Mouse (Mus musculus) embryonic facial prominence, embryonic 15.5 days (tissue): ENCODE measurements around the gene Bean1. TPM values are rescaled to one million over a fixed set of nuclear protein-coding genes. Genes with fewer than 3 reads are reported as not detected.

Experiments
- ATAC-seq: fragments of 200-750 bp; cut with Nextera tagmentation; 2 replicates; pipeline ENCODE4 v1.8.0; 2017; ENCODE audit warnings: low read depth, moderate TSS enrichment; ENCODE audit not compliant: insufficient number of reproducible peaks, low FRiP score, low TSS enrichment
- H3K27ac ChIP-seq: fragments of 300-500 bp; sonication (generic); replicated peaks from 2 replicates; pipeline ENCODE4 v1.5.1; 2015; ENCODE audit warnings: mild to moderate bottlenecking, inconsistent platforms
- H3K27me3 ChIP-seq: fragments of 300-500 bp; sonication (generic); 2 replicates; pipeline ENCODE4 v1.6.1; 2015; ENCODE audit warnings: inconsistent platforms
- H3K36me3 ChIP-seq: fragments of 300-500 bp; sonication (generic); 2 replicates; pipeline ENCODE4 v1.6.1; 2015; ENCODE audit warnings: mild to moderate bottlenecking, inconsistent platforms
- H3K4me1 ChIP-seq: fragments of 300-500 bp; sonication (generic); 2 replicates; pipeline ENCODE4 v1.6.1; 2015; ENCODE audit warnings: inconsistent platforms
- H3K4me2 ChIP-seq: fragments of 300-500 bp; sonication (generic); replicated peaks from 2 replicates; pipeline ENCODE4 v1.6.1; 2015; ENCODE audit warnings: mild to moderate bottlenecking, inconsistent platforms
- H3K4me3 ChIP-seq: fragments of 300-500 bp; sonication (generic); replicated peaks from 2 replicates; pipeline ENCODE4 v1.5.1; 2015; ENCODE audit warnings: mild to moderate bottlenecking, inconsistent platforms
- H3K9ac ChIP-seq: fragments of 300-500 bp; sonication (generic); 2 replicates; pipeline ENCODE4 v1.6.1; 2015; ENCODE audit warnings: inconsistent platforms
- H3K9me3 ChIP-seq: fragments of 300-500 bp; sonication (generic); replicated peaks from 2 replicates; pipeline ENCODE4 v1.6.1; 2016; ENCODE audit warnings: inconsistent platforms
- WGBS: fragments of 180-500 bp; shearing (Covaris S2); methylation state at CpG from one replicate; pipeline ENCODE4 v1.1.7; 2015; 5-methylcytosine and 5-hydroxymethylcytosine counted together
- polyA plus RNA-seq: library from polyadenylated mRNA; unstranded; fragments of >200 nt; fragmentation: Nextera tagmentation; extraction: Ambion mirVana; gene quantifications from 2 replicates; pipeline ENCODE4 v1.2.1, GENCODE M21; 2015

Gene Bean1
- polyA plus RNA-seq, 1 experiment from 2014 or later: 2.4 TPM

GRCm38 (mm10) chr8:104205292-104205691, 35.0 kb downstream of the Bean1 start:
- Histone ChIP-seq H3K27ac (no peak overlapping the region), H3K4me2 (no peak overlapping the region), H3K9me3 (no peaks in the 10 kb centered on the region), H3K36me3 (no peaks in the 10 kb centered on the region), H3K27me3 (no peaks in the 10 kb centered on the region), H3K9ac (no peak overlapping the region), H3K4me3 (no peak overlapping the region), H3K4me1 (no peaks in the 10 kb centered on the region)
- WGBS: 70% methylated on average over 3 of the region's 3 CpGs
- ATAC-seq: no peak

- Histone ChIP-seq H3K27me3 (no peaks in the 10 kb centered on the region), H3K27ac (no peak overlapping the region), H3K4me2 (no peak overlapping the region), H3K36me3 (no peaks in the 10 kb centered on the region), H3K4me3 (no peak overlapping the region), H3K4me1 (no peaks in the 10 kb centered on the region), H3K9ac (no peak overlapping the region), H3K9me3 (no peaks in the 10 kb centered on the region)
- ATAC-seq: no peak
- WGBS: 84% methylated on average over 5 of the region's 5 CpGs
Observed at GRCm38 (mm10) chr8:104217601-104218000, 47.4 kb downstream of the Bean1 start.

- WGBS: 28% methylated on average over 11 of the region's 11 CpGs
- no peak overlapping the region for H3K27ac ChIP-seq
- H3K9ac ChIP-seq: no peak overlapping the region
- no peak for ATAC-seq
- H3K4me3 ChIP-seq: no peak overlapping the region
- no peaks in the 10 kb centered on the region for H3K4me1 ChIP-seq
- no peak overlapping the region for H3K4me2 ChIP-seq
- no peaks in the 10 kb centered on the region for H3K9me3 ChIP-seq
- H3K27me3 ChIP-seq: no peaks in the 10 kb centered on the region
- peaks cover 6% of the 10 kb centered on the region; the same call in 1 of the 2 replicates for H3K36me3 ChIP-seq
Observed at GRCm38 (mm10) chr8:104219079-104219478, 48.8 kb downstream of the Bean1 start.

GRCm38 (mm10) chr8:104219806-104220205, 49.6 kb downstream of the Bean1 start:
- 39% methylated on average over 5 of the region's 5 CpGs for WGBS
- Histone ChIP-seq H3K4me3 (no peak overlapping the region), H3K4me1 (no peaks in the 10 kb centered on the region), H3K9ac (no peak overlapping the region), H3K27me3 (no peaks in the 10 kb centered on the region), H3K36me3 (peaks cover 11% of the 10 kb centered on the region; the same call in 1 of the 2 replicates), H3K9me3 (no peaks in the 10 kb centered on the region), H3K4me2 (no peak overlapping the region), H3K27ac (no peak overlapping the region)
- 0 out of 2 replicates have a peak, but pooled peaks have one; percentile 31 for ATAC-seq

- Histone ChIP-seq H3K9me3 (no peaks in the 10 kb centered on the region), H3K9ac (no peak overlapping the region), H3K36me3 (peaks cover 77% of the 10 kb centered on the region), H3K4me3 (no peak overlapping the region), H3K4me2 (no peak overlapping the region), H3K27me3 (no peaks in the 10 kb centered on the region), H3K27ac (no peak overlapping the region), H3K4me1 (no peaks in the 10 kb centered on the region)
- WGBS: 86% methylated on average over 5 of the region's 5 CpGs
- no peak for ATAC-seq
Observed at GRCm38 (mm10) chr8:104227048-104227447, 56.8 kb downstream of the Bean1 start.

GRCm38 (mm10) chr8:104230377-104230776, 60.1 kb downstream of the Bean1 start:
- H3K27me3 ChIP-seq: no peaks in the 10 kb centered on the region
- peaks cover 89% of the 10 kb centered on the region for H3K36me3 ChIP-seq
- no peak for ATAC-seq

GRCm38 (mm10) chr8:104232039-104232438, 61.8 kb downstream of the Bean1 start:
- Histone ChIP-seq H3K27ac (no peak overlapping the region), H3K36me3 (peaks cover 82% of the 10 kb centered on the region), H3K4me2 (no peak overlapping the region), H3K9ac (no peak overlapping the region), H3K4me1 (no peaks in the 10 kb centered on the region), H3K4me3 (no peak overlapping the region), H3K9me3 (no peaks in the 10 kb centered on the region), H3K27me3 (no peaks in the 10 kb centered on the region)
- 91% methylated on average over 4 of the region's 4 CpGs for WGBS
- no peak for ATAC-seq

More at GRCm38 (mm10) chr8:104230377-104230776, 60.1 kb downstream of the Bean1 start:
- no peaks in the 10 kb centered on the region for H3K4me1 ChIP-seq
- no peak overlapping the region for H3K9ac ChIP-seq
- H3K4me2 ChIP-seq: no peak overlapping the region
- H3K27ac ChIP-seq: no peak overlapping the region
- no peaks in the 10 kb centered on the region for H3K9me3 ChIP-seq
- 89% methylated on average over 9 of the region's 9 CpGs for WGBS
- no peak overlapping the region for H3K4me3 ChIP-seq

- Histone ChIP-seq H3K36me3 (peaks cover 82% of the 10 kb centered on the region), H3K4me1 (no peaks in the 10 kb centered on the region), H3K4me2 (no peak overlapping the region), H3K27ac (no peak overlapping the region), H3K4me3 (no peak overlapping the region), H3K27me3 (no peaks in the 10 kb centered on the region), H3K9me3 (no peaks in the 10 kb centered on the region), H3K9ac (no peak overlapping the region)
- 89% methylated on average over 5 of the region's 5 CpGs for WGBS
- no peak for ATAC-seq
Observed at GRCm38 (mm10) chr8:104232919-104233318, 62.7 kb downstream of the Bean1 start.

- no peak for ATAC-seq
- peaks cover 81% of the 10 kb centered on the region for H3K36me3 ChIP-seq
Observed at GRCm38 (mm10) chr8:104234573-104234972, 64.3 kb downstream of the Bean1 start.

GRCm38 (mm10) chr8:104239418-104239861, 69.2 kb downstream of the Bean1 start:
- no peak overlapping the region for H3K4me3 ChIP-seq
- no peaks in the 10 kb centered on the region for H3K27me3 ChIP-seq
- WGBS: 82% methylated on average over 10 of the region's 10 CpGs
- H3K4me2 ChIP-seq: no peak overlapping the region
- no peak for ATAC-seq
- peaks cover 60% of the 10 kb centered on the region for H3K36me3 ChIP-seq
- no peak overlapping the region for H3K9ac ChIP-seq
- H3K9me3 ChIP-seq: no peaks in the 10 kb centered on the region
- H3K27ac ChIP-seq: no peak overlapping the region
- no peaks in the 10 kb centered on the region for H3K4me1 ChIP-seq

More at GRCm38 (mm10) chr8:104234573-104234972, 64.3 kb downstream of the Bean1 start:
- no peaks in the 10 kb centered on the region for H3K4me1 ChIP-seq
- no peak overlapping the region for H3K27ac ChIP-seq
- H3K27me3 ChIP-seq: no peaks in the 10 kb centered on the region
- H3K9ac ChIP-seq: no peak overlapping the region
- WGBS: 43% methylated on average over 6 of the region's 6 CpGs
- no peak overlapping the region for H3K4me3 ChIP-seq
- H3K9me3 ChIP-seq: no peaks in the 10 kb centered on the region
- H3K4me2 ChIP-seq: no peak overlapping the region

- Histone ChIP-seq H3K27me3 (no peaks in the 10 kb centered on the region), H3K9me3 (no peaks in the 10 kb centered on the region), H3K4me2 (no peak overlapping the region), H3K4me1 (peaks cover 6% of the 10 kb centered on the region; the same call in 1 of the 2 replicates), H3K36me3 (peaks cover 44% of the 10 kb centered on the region), H3K27ac (no peak overlapping the region), H3K4me3 (no peak overlapping the region), H3K9ac (no peak overlapping the region)
- ATAC-seq: no peak
- WGBS: 66% methylated on average over 12 of the region's 12 CpGs
Observed at GRCm38 (mm10) chr8:104242038-104242644, 71.9 kb downstream of the Bean1 start.

GRCm38 (mm10) chr8:104246621-104247020, 76.4 kb downstream of the Bean1 start:
- H3K9ac ChIP-seq: no peak overlapping the region
- ATAC-seq: no peak
- H3K27me3 ChIP-seq: no peaks in the 10 kb centered on the region
- H3K4me1 ChIP-seq: peaks cover 27% of the 10 kb centered on the region
- no peak overlapping the region for H3K4me2 ChIP-seq
- H3K4me3 ChIP-seq: no peak overlapping the region
- H3K9me3 ChIP-seq: no peaks in the 10 kb centered on the region
- H3K36me3 ChIP-seq: peaks cover 12% of the 10 kb centered on the region; the same call in 1 of the 2 replicates
- 78% methylated on average over 4 of the region's 4 CpGs for WGBS
- no peak overlapping the region for H3K27ac ChIP-seq
